Comparison of ENCODE assay signal across 19 mouse cellular contexts in genomic region chr17:28823749-28824148, GRCm38 (mm10). TPM values are rescaled to one million over a fixed set of nuclear protein-coding genes. Genes with fewer than 3 reads are reported as not detected.
DNase-seq lines count a peak whose midpoint lies in the region; ATAC-seq lines count a peak whose summit lies in the region.
"Had no signal": no experiment of that assay in that cellular context is flagged by ENCODE, and none has a peak within 500 bp of the region (broad histone marks: within the 10 kb centered on the region; RNA-seq: fewer than 3 reads in every experiment).

No protein-coding gene starts in this region.

- no peak overlapping the region for H3K4me3 ChIP-seq in heart, embryonic 13.5 days
- H3K4me3 ChIP-seq in liver, embryonic 13.5 days (replicated peaks): peak overlapping the region; percentile 62
- H3K4me3 ChIP-seq: embryonic facial prominence, embryonic 15.5 days; forebrain, embryonic 15.5 days; hindbrain, embryonic 10.5 days; kidney, embryonic 15.5 days; limb, embryonic 13.5 days; neural tube, embryonic 13.5 days had no signal

- no peak for ATAC-seq in heart, embryonic 13.5 days (ENCODE audit: extremely low read depth, insufficient number of reproducible peaks, low FRiP score, low TSS enrichment)
- no peak for ATAC-seq in liver, embryonic 13.5 days (ENCODE audit: low read depth)
- ATAC-seq: forebrain, embryonic 15.5 days; Patski had no signal

- DNase-seq in adrenal gland, postnatal 25 days: peak; percentile 37
- no peak for DNase-seq in adrenal gland, postnatal 10 days
- no peak for DNase-seq in heart, postnatal 25 days (ENCODE audit: low spot score)
- DNase-seq in adrenal gland, postnatal 36 days: peak; percentile 46 to 49
- no peak for DNase-seq in liver, embryonic 13.5 days
- no peak for DNase-seq in gastrocnemius, adult 18-20 months (ENCODE audit: low spot score)
- no peak for DNase-seq in adipocyte (ENCODE audit: low spot score)
- DNase-seq: lung, postnatal 10 days had no signal

- no peaks in the 10 kb centered on the region for H3K27me3 ChIP-seq in heart, embryonic 13.5 days (replicated peaks)
- H3K27me3 ChIP-seq in liver, embryonic 13.5 days: no peaks in the 10 kb centered on the region
- H3K27me3 ChIP-seq: embryonic facial prominence, embryonic 15.5 days; forebrain, embryonic 15.5 days; kidney, embryonic 15.5 days; limb, embryonic 13.5 days; neural tube, embryonic 13.5 days; Patski had no signal

- WGBS in heart, embryonic 13.5 days: 86% methylated on average over 11 of the region's 11 CpGs
- 62% methylated on average over 11 of the region's 11 CpGs for WGBS in liver, embryonic 13.5 days (ENCODE audit: insufficient replicate concordance)

- H3K9ac ChIP-seq in heart, embryonic 13.5 days: no peak overlapping the region
- H3K9ac ChIP-seq in liver, embryonic 13.5 days: peak overlapping the region; percentile 80
- H3K9ac ChIP-seq: embryonic facial prominence, embryonic 15.5 days; forebrain, embryonic 15.5 days; kidney, embryonic 15.5 days; limb, embryonic 13.5 days; neural tube, embryonic 13.5 days had no signal

- intact Hi-C loops in heart, postnatal 25 days (cut with DNase I): no loop called here

- H3K27ac ChIP-seq in heart, embryonic 13.5 days (replicated peaks): no peak overlapping the region
- peak overlapping the region; percentile 99 for H3K27ac ChIP-seq in liver, embryonic 13.5 days
- H3K27ac ChIP-seq: embryonic facial prominence, embryonic 15.5 days; forebrain, embryonic 15.5 days; kidney, embryonic 15.5 days; limb, embryonic 13.5 days; neural tube, embryonic 13.5 days had no signal

- peak overlapping the region; percentile 38 for H3K4me2 ChIP-seq in heart, embryonic 13.5 days
- peak overlapping the region; percentile 81 for H3K4me2 ChIP-seq in liver, embryonic 13.5 days
- H3K4me2 ChIP-seq: embryonic facial prominence, embryonic 15.5 days; forebrain, embryonic 15.5 days; kidney, embryonic 15.5 days; limb, embryonic 13.5 days; neural tube, embryonic 13.5 days had no signal

- H3K36me3 ChIP-seq in heart, embryonic 13.5 days: peaks cover 100% of the 10 kb centered on the region
- peaks cover 98% of the 10 kb centered on the region for H3K36me3 ChIP-seq in liver, embryonic 13.5 days

- H3K4me1 ChIP-seq in heart, embryonic 13.5 days: peaks cover 22% of the 10 kb centered on the region
- peaks cover 91% of the 10 kb centered on the region for H3K4me1 ChIP-seq in liver, embryonic 13.5 days (replicated peaks)
- H3K4me1 ChIP-seq: embryonic facial prominence, embryonic 15.5 days; forebrain, embryonic 15.5 days; hindbrain, embryonic 10.5 days; kidney, embryonic 15.5 days; limb, embryonic 13.5 days; neural tube, embryonic 13.5 days had no signal

- H3K9me3 ChIP-seq in heart, embryonic 13.5 days: no peaks in the 10 kb centered on the region
- no peaks in the 10 kb centered on the region for H3K9me3 ChIP-seq in liver, embryonic 13.5 days (replicated peaks)
- H3K9me3 ChIP-seq: embryonic facial prominence, embryonic 15.5 days; forebrain, embryonic 15.5 days; hindbrain, embryonic 10.5 days; kidney, embryonic 15.5 days; limb, embryonic 13.5 days; neural tube, embryonic 13.5 days had no signal

RNA-seq across cellular contexts. Expression of gene Brpf3, which starts 22.9 kb away (rescaled TPM):
- 91.3 and 122 TPM in 2 replicates for total RNA-seq in adrenal gland, postnatal 25 days (2021)
- total RNA-seq in adrenal gland, postnatal 10 days (2021): 10 to 100 TPM; 56.2 to 62.8 TPM
- 7.0 and 8.3 TPM in 2 replicates for polyA plus RNA-seq in heart, embryonic 13.5 days (2015; fragmentation: Nextera tagmentation; extraction: Ambion mirVana)
- total RNA-seq in heart, postnatal 25 days (2021): 10 to 100 TPM; 12.4 to 16.2 TPM
- 100 to 1,000 TPM in 1 of 2 experiments, 10 to 100 TPM in 1; 64.8 to 101 TPM for total RNA-seq in adrenal gland, postnatal 36 days (2021)
- 61.8 and 69.9 TPM in 2 replicates for polyA plus RNA-seq in liver, embryonic 13.5 days (2015; fragmentation: Nextera tagmentation; extraction: Ambion mirVana)
- total RNA-seq in gastrocnemius, adult 18-20 months (2021): 10 to 100 TPM; 15.2 to 15.6 TPM

RNA-seq across cellular contexts. Expression of gene Pnpla1, which starts 34.5 kb away (rescaled TPM):
- 0.09 TPM in 1 of 2 replicates, not detected in the other for total RNA-seq in adrenal gland, postnatal 25 days (2021)
- not detected for total RNA-seq in adrenal gland, postnatal 10 days (2021)
- not detected in 2 replicates for polyA plus RNA-seq in heart, embryonic 13.5 days (2015; fragmentation: Nextera tagmentation; extraction: Ambion mirVana)
- total RNA-seq in heart, postnatal 25 days (2021): not detected
- under 1 TPM in 1 of 2 experiments, not detected in 1; 0.23 TPM for total RNA-seq in adrenal gland, postnatal 36 days (2021)
- polyA plus RNA-seq in liver, embryonic 13.5 days (2015; fragmentation: Nextera tagmentation; extraction: Ambion mirVana): not detected in 2 replicates
- under 1 TPM in 1 of 2 experiments, not detected in 1; 0.05 TPM for total RNA-seq in gastrocnemius, adult 18-20 months (2021)
- total RNA-seq: gastrocnemius, adult 8-10 months; megakaryocyte-erythroid progenitor cell, adult 5-6 weeks; monocyte, adult 5-6 weeks had no signal
- polyA plus RNA-seq: forebrain, embryonic 15.5 days; hindbrain, embryonic 10.5 days; neural tube, embryonic 13.5 days; Patski had no signal

RNA-seq across cellular contexts. Expression of gene Mapk13, which starts 54.7 kb away (rescaled TPM):
- total RNA-seq in adrenal gland, postnatal 25 days (2021): 189 and 241 TPM in 2 replicates
- 10 to 100 TPM; 34.6 to 35.5 TPM for total RNA-seq in adrenal gland, postnatal 10 days (2021)
- polyA plus RNA-seq in heart, embryonic 13.5 days (2015; fragmentation: Nextera tagmentation; extraction: Ambion mirVana): 4.3 and 7.1 TPM in 2 replicates
- under 1 TPM; 0.17 to 0.18 TPM for total RNA-seq in heart, postnatal 25 days (2021)
- total RNA-seq in adrenal gland, postnatal 36 days (2021): 100 to 1,000 TPM in 1 of 2 experiments, 10 to 100 TPM in 1; 77.9 to 267 TPM
- polyA plus RNA-seq in liver, embryonic 13.5 days (2015; fragmentation: Nextera tagmentation; extraction: Ambion mirVana): 1.7 and 2.2 TPM in 2 replicates
- total RNA-seq in gastrocnemius, adult 18-20 months (2021): under 1 TPM in 1 of 2 experiments, not detected in 1; 0.31 TPM
- total RNA-seq: megakaryocyte-erythroid progenitor cell, adult 5-6 weeks had no signal

Comparison
In these comparisons a context has a peak if more than half of its experiments do, and no peak if none do; other contexts are left out.
1. DNase-seq: peak in adrenal gland, postnatal 25 days (single experiment) and adrenal gland, postnatal 36 days (2 of 2); none in adrenal gland, postnatal 10 days (single experiment), heart, postnatal 25 days (single experiment), liver, embryonic 13.5 days (single experiment), gastrocnemius, adult 18-20 months (single experiment) and adipocyte (single experiment).
2. RNA of gene Mapk13, which starts 54.7 kb away (total RNA-seq): 77.9 to 267 TPM in adrenal gland, postnatal 36 days, 189 to 241 TPM in adrenal gland, postnatal 25 days and 34.6 to 35.5 TPM in adrenal gland, postnatal 10 days; 0.31 TPM in gastrocnemius, adult 18-20 months and 0.17 to 0.18 TPM in heart, postnatal 25 days; every median in the first group is over 10 times any median in the second.